Mouse (Mus musculus) gastrocnemius, adult 18-20 months (tissue): ENCODE results near the gene Gm44805. TPM values are rescaled to one million over a fixed set of nuclear protein-coding genes. Genes with fewer than 3 reads are reported as not detected.
A peak's percentile ranks its signal among the peaks of the same experiment; 100 is the strongest.

Source experiments
- DNase-seq: peaks from one replicate; pipeline ENCODE4 v3.0.0; 2021; ENCODE audit warnings: low spot score
- long read RNA-seq, 2 experiments: library from polyadenylated mRNA; stranded (forward); transcript quantifications; one replicate each; pipeline ENCODE4 v2.0.0; 2021
- total RNA-seq, 2 experiments: library from RNA; stranded (reverse); gene quantifications; 2 replicates each; pipeline ENCODE4 v1.2.3; 2021

Gm44805 gene
- not detected for total RNA-seq
- long read RNA-seq, experiment 1 = 0 reads
- long read RNA-seq, experiment 2 = 0 reads

DNA sequence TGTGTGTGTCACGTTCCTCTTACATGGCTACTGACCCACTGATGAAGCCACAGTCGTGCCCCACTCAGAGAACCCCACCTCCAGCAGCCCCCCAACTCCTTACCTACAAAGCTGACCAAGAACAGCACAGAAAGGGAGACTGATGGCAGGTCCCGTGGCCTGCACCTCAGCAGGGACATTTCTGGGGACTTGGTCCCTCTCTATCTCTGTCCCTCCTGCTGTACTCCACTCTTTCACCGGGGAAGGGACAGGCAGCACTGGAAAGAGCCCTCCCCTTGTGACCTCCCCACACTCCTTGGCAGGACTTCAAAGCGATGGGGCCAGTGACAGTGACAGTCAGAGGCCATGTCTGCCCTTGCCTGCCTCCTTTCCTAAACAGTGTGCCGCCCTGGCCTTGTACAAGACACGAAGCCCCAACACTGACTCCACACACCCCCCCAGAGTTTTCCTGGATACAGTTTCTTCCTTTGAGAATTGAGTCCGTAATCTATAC is at the start of gene Gm44805, which contains the start of gene Apoc4:
Gene Gm44805, minus strand, starts transcription at position 222 of the 493 bp plus-strand sequence.
Gene Apoc4, minus strand, starts transcription at position 278 of the 493 bp plus-strand sequence.
- DNase-seq = no peak

- no peak for DNase-seq
Observed at GRCm38 (mm10) chr7:19726541-19726940, 45.3 kb upstream of the Gm44805 start.

GRCm38 (mm10) chr7:19724167-19724566 is 42.9 kb upstream of the Gm44805 start:
- no peak for DNase-seq

DNA sequence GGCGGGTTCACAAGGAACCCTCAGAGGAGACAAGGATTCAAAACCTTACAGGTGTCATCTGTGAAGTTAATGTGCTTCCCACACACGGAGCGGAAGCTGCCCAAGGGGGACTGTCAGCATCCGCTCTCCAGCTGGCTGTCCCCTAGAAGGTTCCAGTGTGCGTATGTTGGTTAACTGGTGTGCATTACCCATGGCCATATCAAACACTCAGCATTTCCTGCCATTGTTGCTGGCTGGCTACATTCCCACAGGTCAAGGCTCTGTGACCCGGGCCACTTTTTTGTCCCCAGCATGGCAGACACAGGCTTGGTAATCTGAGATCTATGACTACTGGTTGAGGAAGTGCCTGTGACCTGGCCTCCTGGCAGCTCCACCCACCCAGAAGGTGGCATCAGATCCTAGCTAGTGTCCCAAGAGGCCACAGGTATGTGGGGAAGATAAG is 41.6 kb upstream of the Gm44805 start:
- no peak for DNase-seq

DNA sequence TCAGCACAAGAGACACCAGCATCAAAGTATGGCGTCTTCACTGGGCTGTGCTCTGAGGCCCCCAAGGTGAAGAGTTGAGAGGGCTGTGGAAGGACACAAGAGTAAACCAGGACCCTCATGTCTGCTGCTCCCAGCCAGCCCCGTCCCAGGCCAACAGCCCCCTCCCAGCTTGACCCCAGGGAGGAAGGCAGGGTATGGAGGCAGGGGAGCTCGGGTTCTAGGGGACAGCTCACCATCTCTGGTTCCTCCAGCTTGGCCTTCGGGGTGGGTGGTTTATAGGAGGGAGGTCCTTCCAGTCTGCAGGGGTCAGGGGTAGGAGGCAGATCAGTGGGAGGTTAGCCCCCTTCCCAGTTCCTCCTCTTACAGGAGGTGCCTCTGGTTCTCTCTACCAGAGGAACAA is 38.0 kb upstream of the Gm44805 start:
- DNase-seq = no peak

DNA sequence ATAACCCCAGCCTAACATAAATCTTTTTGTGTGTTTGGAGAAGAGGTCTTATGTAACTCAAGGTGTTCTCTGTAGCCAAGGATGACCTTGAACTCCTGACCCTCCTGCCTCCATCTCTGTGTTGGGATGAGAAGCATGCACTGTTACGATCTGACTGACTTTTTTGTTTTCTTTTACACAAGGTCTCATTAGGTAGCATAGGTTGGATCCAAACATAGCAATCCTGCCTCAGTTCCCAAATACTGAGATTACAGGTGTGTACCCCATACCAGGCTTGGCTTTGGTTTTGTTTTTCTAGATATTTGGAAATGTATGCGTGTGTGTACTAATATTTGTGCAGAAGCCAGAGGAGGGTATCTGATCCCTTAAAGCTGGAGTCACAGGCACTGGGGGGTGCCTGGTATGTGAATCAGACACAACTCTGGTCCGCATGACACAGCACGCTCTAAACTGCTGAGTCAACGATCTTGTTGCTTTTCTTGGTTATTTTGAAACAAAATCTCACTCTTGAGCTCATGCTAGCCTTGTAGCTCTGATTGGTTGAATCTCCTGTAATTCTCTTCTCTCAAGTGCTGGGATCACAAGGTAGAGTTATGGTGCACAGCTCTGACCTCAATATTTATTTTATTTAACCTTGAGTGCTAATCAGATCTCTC is 37.2 kb upstream of the Gm44805 start:
- DNase-seq = no peak

DNA sequence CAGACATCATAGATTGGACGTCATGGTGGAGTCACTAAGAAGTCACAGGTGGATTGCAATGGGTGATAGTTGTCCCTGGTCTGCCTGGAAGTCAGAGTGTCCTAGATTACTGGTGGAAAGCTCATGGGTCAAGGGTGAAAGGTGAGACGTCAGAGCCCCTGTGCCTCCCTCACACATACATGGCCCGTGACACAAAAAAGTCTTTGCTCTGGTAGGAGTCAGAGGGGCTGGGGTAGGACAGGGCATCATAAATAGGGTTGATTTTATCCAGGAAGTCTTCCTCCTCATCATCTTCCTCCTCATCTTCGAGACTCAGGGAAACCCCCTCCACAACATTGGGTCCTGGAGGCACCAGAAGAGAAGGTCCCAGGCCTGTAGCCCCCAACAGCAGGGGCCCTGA is 36.1 kb upstream of the Gm44805 start:
- DNase-seq = no peak

DNA sequence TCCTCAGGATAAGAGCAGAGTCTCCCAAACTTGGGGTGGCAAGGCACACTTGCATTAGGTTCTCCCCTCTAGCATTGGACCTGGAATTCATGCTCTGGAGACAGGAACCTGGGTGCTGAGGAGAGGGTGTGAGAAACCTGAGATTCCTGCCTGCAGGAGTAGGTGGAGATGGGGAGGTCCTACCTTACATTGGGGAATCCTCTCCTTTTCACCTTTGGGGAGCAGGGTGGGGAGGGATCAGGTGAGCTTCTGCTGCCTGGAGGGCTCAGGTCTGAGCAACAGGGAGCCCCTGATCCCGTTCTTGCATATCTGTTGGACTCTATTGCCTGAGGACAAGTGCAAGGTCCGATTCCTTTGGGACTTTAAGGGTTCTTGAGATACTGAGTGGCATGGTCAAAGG is 35.6 kb upstream of the Gm44805 start:
- no peak for DNase-seq

DNA sequence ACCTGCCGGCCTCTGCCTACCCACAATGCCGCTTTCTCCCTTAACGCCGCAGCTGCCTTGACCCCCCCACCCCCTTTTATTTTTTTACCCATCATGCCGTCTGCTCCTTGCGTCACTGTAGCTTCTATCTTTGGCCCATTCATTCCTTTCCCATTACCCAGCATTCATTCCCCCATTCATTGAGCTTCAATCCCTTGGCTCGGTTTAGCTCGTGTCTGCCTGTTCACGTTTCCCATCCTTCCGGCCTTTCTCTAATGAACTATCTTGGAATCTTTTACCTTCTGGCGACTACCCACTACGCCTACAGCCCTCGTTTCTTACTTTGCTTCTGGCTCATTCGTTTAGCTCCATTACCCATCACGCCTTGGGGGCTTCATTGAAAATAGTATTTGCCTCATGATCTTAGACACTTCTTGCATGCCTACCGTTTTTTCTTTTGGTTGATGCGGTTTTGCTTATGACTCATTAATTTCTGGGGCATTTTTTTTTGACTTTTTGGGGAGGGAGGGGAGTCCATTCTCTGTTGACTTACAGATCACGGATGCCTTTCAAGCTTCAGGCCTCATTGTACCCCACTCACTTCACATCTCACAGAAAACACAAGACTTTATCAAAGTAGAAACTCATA is 34.9 kb upstream of the Gm44805 start:
- DNase-seq = no peak

DNA sequence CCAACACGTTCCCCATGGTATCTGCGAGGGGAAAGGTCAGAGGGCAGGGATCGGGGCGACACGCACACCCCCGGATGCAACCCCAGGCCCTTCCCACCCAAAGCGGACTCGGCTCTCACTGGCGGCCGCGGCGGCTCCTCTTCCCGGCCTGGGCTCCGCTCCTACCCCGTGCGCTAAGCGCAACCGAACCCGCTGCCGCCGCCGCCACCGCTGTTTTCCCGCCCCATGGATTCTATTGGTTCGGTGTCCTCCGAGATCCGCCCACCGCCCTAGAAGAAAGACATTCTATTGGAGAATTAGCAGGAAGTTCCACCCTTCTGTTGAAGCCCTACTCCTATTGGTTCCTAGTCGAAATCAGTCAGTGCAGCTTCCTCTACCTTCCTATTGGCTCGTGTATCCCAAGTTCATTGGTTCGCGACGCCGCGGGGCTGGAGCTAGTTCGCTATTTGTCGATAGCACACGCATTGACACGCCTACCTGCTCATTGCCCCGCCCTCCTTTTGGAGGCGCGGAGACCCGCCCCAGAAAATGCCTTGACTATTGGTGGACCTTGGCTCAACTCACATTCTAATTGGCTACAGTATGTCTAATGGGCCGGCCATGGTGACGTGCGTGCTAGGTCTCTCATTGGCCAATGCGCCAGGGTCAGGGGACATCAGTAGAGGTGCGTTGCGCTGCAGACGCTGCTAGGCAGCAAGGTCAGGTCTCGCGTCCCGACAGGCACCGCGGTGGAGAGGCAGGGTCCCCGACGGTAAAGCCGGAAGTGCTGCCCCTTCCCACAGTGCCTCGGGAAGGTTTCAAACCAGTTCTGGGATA is 34.2 kb upstream of the Gm44805 start, which contains the start of gene Tomm40:
Gene Tomm40, minus strand, starts transcription at position 200 of the 816 bp plus-strand sequence.
- peak; percentile 100 for DNase-seq

DNA sequence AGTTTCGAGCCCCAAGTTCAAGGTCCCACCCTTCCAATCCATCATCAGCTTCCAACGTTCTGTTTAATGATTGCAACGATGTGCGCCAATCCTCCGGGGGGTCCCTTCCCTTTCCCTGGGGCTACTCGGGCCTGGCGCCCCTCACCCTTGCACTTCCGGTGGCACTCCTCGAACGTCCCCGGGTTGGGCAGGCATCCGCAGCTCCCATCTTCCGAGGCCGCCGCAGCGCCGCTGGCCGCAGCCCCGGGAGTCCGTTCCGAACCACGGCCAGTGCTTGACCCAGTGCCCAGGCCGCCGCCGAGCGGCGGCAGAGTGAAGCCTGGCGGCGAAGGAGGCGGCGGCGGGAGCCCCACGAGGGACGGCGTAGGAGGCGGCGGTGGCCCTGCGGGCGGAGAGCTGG is 33.6 kb upstream of the Gm44805 start:
- DNase-seq = no peak

DNA sequence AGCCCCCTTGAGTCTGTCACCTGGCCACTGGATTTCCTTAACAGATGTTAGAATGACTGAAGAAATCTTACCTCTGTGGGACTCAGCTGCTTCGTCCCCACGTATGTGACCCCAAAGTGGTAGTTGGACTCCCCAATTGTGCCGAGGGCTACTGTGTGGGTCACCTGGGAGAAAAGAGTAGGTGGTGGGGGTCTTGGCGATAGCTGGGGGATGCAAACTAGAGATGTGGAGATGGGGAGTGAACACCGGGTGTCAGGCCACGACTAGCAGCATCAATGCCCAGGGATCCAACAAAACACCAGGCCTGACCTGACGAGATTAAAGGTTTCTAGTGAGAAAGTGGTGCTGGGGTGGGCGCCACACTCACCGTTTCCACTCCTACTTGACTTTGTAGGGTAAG is 32.4 kb upstream of the Gm44805 start:
- DNase-seq = no peak

DNA sequence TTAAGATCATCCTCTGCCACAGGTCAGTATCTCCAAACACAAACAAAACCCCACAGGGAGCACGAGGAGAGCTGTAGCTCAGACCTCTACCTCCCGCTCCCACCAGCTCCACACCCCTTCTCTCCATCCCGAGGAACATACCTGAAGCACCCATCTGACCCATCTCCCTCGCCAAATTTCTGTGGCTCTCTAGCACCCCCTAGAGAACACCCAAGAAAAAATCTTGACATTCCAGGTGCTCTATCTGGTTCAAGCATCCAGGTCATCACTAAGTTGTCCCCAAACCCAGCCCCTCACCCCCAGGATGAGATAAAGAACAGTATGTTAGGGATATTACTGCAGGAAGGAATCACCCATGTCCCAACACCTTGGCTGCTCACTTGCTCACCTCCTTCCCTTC is 32.0 kb upstream of the Gm44805 start:
- DNase-seq = peak; percentile 34

- no peak for DNase-seq
Observed at GRCm38 (mm10) chr7:19712414-19712813, 31.2 kb upstream of the Gm44805 start.

- DNase-seq = no peak
Observed at GRCm38 (mm10) chr7:19710650-19711049, 29.4 kb upstream of the Gm44805 start.

GRCm38 (mm10) chr7:19705271-19705670 is 24.0 kb upstream of the Gm44805 start:
- DNase-seq = no peak

DNA sequence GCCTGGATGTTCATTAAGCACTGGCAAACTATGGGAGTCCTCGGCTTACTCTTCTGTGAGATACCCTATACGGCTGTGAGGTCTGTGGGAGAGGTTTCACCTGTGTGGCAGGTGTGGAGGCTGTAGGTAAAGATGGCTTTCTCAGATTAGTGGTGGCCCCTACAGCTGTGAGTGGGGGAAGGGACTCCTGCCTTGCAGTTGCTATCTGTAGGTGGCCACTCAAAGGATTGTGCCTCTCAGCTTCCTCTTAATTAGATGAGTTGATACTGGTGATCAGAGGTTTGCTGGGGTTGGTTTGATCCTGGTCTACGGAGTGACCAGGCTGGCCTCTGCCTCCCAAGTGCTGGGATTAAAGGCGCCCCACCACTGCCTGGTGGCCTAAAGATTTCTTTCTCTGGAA is 23.3 kb upstream of the Gm44805 start:
- no peak for DNase-seq

DNA sequence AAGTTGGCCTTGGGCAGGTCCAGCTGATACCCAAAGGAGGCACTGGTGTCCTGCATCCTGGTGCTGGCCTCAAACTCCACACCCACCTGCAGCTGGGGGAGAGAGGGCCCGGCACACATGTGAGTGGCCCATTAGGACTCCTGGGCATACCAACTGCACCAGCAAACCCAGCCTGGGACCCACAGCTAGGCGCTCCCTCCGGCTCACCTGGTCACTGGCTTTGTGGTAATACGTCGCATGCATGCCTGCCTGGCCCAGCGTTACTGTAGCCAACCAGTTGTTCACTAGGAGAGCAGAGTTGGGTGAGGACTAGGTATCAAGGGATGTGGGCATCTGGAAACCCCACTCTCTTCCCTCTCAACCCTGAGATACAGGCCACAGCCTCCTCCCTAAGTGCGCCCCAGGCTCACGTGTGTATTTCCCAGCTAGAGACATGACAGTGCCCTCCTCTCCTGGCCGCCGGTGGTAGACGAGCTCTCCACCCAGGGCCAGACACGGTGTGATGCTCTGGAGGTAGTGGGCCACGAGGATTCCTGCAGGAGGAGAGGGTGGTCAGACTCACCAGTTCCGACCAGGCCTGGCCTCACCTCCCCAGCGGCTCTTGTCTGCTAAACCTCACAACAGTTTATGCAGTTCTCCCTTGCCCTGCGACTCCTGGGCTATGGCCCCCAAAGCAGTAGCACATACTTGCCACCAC is 21.8 kb upstream of the Gm44805 start:
- DNase-seq = no peak

- peak; percentile 61 for DNase-seq
Observed at GRCm38 (mm10) chr7:19701069-19701761, 20.0 kb upstream of the Gm44805 start.

- DNase-seq = no peak
Observed at GRCm38 (mm10) chr7:19700299-19701068, 19.3 kb upstream of the Gm44805 start.
